Comparison of ENCODE assay signal across 15 mouse cellular contexts in genomic region chr6:110168539-110168938, GRCm38 (mm10).
DNase-seq lines count a peak whose midpoint lies in the region; ATAC-seq and TF ChIP-seq lines count a peak whose summit lies in the region.
"Had no signal": no experiment of that assay in that cellular context is flagged by ENCODE, and none has a peak within 500 bp of the region (broad histone marks: within the 10 kb centered on the region; RNA-seq: fewer than 3 reads in every experiment).

No protein-coding gene starts in this region.

- H3K4me2 ChIP-seq in midbrain, embryonic 11.5 days = no peak overlapping the region
- H3K4me2 ChIP-seq in hindbrain, postnatal 0 days (ENCODE audit: low read depth, low read length) = no peak overlapping the region
- H3K4me2 ChIP-seq in neural tube, embryonic 14.5 days (ENCODE audit: low read depth, low read length) = no peak overlapping the region
- H3K4me2 ChIP-seq: heart, embryonic 12.5 days had no signal

- WGBS in midbrain, embryonic 11.5 days = 75% methylated on average over 2 of the region's 2 CpGs
- WGBS in midbrain, embryonic 10.5 days = 88% methylated on average over 2 of the region's 2 CpGs
- 58% methylated on average over 2 of the region's 2 CpGs for WGBS in hindbrain, postnatal 0 days
- 59% methylated on average over 2 of the region's 2 CpGs for WGBS in neural tube, embryonic 14.5 days

- no peaks in the 10 kb centered on the region for H3K9me3 ChIP-seq in midbrain, embryonic 11.5 days (ENCODE audit: control insufficient read depth, low read length)
- H3K9me3 ChIP-seq in midbrain, embryonic 10.5 days (replicated peaks) = no peaks in the 10 kb centered on the region
- H3K9me3 ChIP-seq in hindbrain, postnatal 0 days (ENCODE audit: low read length) = no peaks in the 10 kb centered on the region
- no peaks in the 10 kb centered on the region for H3K9me3 ChIP-seq in neural tube, embryonic 14.5 days (ENCODE audit: control insufficient read depth, low read length)
- H3K9me3 ChIP-seq: heart, embryonic 12.5 days had no signal

- H3K27me3 ChIP-seq in midbrain, embryonic 11.5 days (ENCODE audit: control insufficient read depth, insufficient read depth, low read length) = no peaks in the 10 kb centered on the region
- H3K27me3 ChIP-seq in midbrain, embryonic 10.5 days (ENCODE audit: low read depth, poor library complexity, severe bottlenecking) = no peaks in the 10 kb centered on the region
- no peaks in the 10 kb centered on the region for H3K27me3 ChIP-seq in hindbrain, postnatal 0 days (ENCODE audit: insufficient read depth, low read length)
- H3K27me3 ChIP-seq in neural tube, embryonic 14.5 days (ENCODE audit: control insufficient read depth, insufficient read depth, low read length) = no peaks in the 10 kb centered on the region
- H3K27me3 ChIP-seq: heart, embryonic 12.5 days had no signal

- DNase-seq in midbrain, embryonic 11.5 days (ENCODE audit: low spot score, missing footprints) = no peak
- DNase-seq in midbrain, embryonic 10.5 days (ENCODE audit: low spot score) = no peak
- DNase-seq in embryo, embryonic 11 days = peak; percentile 1
- DNase-seq in hindbrain, postnatal 0 days (ENCODE audit: low spot score) = peak; percentile 41
- DNase-seq in left cerebral cortex, adult 8-10 months (ENCODE audit: low spot score in 2 of 2) = no peak
- DNase-seq in T-cell, adult 2 months (ENCODE audit: low spot score) = no peak
- no peak for DNase-seq in ovary, postnatal 36 days (ENCODE audit: low spot score)
- DNase-seq: adrenal gland, postnatal 25 days; cerebellum, adult 9-11 months; lung, adult 2 months; lung, postnatal 36 days; thymus, postnatal 25 days had no signal

- no peak overlapping the region for H3K27ac ChIP-seq in midbrain, embryonic 11.5 days (ENCODE audit: low read depth, low read length)
- no peak overlapping the region for H3K27ac ChIP-seq in midbrain, embryonic 10.5 days (replicated peaks)
- no peak overlapping the region for H3K27ac ChIP-seq in hindbrain, postnatal 0 days
- no peak overlapping the region for H3K27ac ChIP-seq in neural tube, embryonic 14.5 days (ENCODE audit: low read depth, low read length)

- H3K4me3 ChIP-seq in midbrain, embryonic 11.5 days (ENCODE audit: low read depth, low read length) = no peak overlapping the region
- H3K4me3 ChIP-seq in midbrain, embryonic 10.5 days = no peak overlapping the region
- no peak overlapping the region for H3K4me3 ChIP-seq in hindbrain, postnatal 0 days (ENCODE audit: low read length)
- no peak overlapping the region for H3K4me3 ChIP-seq in neural tube, embryonic 14.5 days (ENCODE audit: low read depth, low read length)
- H3K4me3 ChIP-seq: heart, embryonic 12.5 days had no signal

- peak; percentile 66; the same call in 1 of the 2 replicates for ATAC-seq in midbrain, embryonic 11.5 days (ENCODE audit: low FRiP score)
- no peak for ATAC-seq in hindbrain, postnatal 0 days
- ATAC-seq in neural tube, embryonic 14.5 days (ENCODE audit: low read depth) = peak; percentile 41; the same call in 1 of the 2 replicates
- ATAC-seq: activated CD4-positive, CD25-positive, alpha-beta regulatory T cell, adult 4 months had no signal

- no peak overlapping the region for H3K9ac ChIP-seq in midbrain, embryonic 11.5 days (ENCODE audit: low read length)
- no peak overlapping the region for H3K9ac ChIP-seq in hindbrain, postnatal 0 days (replicated peaks; ENCODE audit: low read length)
- H3K9ac ChIP-seq in neural tube, embryonic 14.5 days (replicated peaks; ENCODE audit: low read depth, low read length) = no peak overlapping the region
- H3K9ac ChIP-seq: heart, embryonic 12.5 days had no signal

- H3K36me3 ChIP-seq in midbrain, embryonic 11.5 days (ENCODE audit: control insufficient read depth, insufficient read depth, low read length) = no peaks in the 10 kb centered on the region
- H3K36me3 ChIP-seq in midbrain, embryonic 10.5 days = no peaks in the 10 kb centered on the region
- no peaks in the 10 kb centered on the region for H3K36me3 ChIP-seq in hindbrain, postnatal 0 days (ENCODE audit: insufficient read depth, low read length)
- no peaks in the 10 kb centered on the region for H3K36me3 ChIP-seq in neural tube, embryonic 14.5 days (ENCODE audit: control insufficient read depth, insufficient read depth, low read length)
- H3K36me3 ChIP-seq: heart, embryonic 12.5 days had no signal

- TF ChIP-seq CTCF in hindbrain, postnatal 0 days (IDR thresholded peaks at IDR 0.05; ENCODE audit: low read depth) = no peak

- no peaks in the 10 kb centered on the region for H3K4me1 ChIP-seq in midbrain, embryonic 11.5 days (ENCODE audit: control insufficient read depth, insufficient read depth, low read length)
- no peaks in the 10 kb centered on the region for H3K4me1 ChIP-seq in midbrain, embryonic 10.5 days
- no peaks in the 10 kb centered on the region for H3K4me1 ChIP-seq in hindbrain, postnatal 0 days (ENCODE audit: insufficient read depth, low read length)
- no peaks in the 10 kb centered on the region for H3K4me1 ChIP-seq in neural tube, embryonic 14.5 days (ENCODE audit: control insufficient read depth, insufficient read depth, low read length)
- H3K4me1 ChIP-seq: heart, embryonic 12.5 days had no signal

Comparison
In these comparisons a context has a peak if more than half of its experiments do, and no peak if none do; other contexts are left out.
1. DNase-seq: peak in embryo, embryonic 11 days (single experiment) and hindbrain, postnatal 0 days (single experiment); none in midbrain, embryonic 11.5 days (single experiment), midbrain, embryonic 10.5 days (single experiment), left cerebral cortex, adult 8-10 months (0 of 2), T-cell, adult 2 months (single experiment) and ovary, postnatal 36 days (single experiment).